ENCODE assay signal across 7 mouse cellular contexts in the genomic region with DNA sequence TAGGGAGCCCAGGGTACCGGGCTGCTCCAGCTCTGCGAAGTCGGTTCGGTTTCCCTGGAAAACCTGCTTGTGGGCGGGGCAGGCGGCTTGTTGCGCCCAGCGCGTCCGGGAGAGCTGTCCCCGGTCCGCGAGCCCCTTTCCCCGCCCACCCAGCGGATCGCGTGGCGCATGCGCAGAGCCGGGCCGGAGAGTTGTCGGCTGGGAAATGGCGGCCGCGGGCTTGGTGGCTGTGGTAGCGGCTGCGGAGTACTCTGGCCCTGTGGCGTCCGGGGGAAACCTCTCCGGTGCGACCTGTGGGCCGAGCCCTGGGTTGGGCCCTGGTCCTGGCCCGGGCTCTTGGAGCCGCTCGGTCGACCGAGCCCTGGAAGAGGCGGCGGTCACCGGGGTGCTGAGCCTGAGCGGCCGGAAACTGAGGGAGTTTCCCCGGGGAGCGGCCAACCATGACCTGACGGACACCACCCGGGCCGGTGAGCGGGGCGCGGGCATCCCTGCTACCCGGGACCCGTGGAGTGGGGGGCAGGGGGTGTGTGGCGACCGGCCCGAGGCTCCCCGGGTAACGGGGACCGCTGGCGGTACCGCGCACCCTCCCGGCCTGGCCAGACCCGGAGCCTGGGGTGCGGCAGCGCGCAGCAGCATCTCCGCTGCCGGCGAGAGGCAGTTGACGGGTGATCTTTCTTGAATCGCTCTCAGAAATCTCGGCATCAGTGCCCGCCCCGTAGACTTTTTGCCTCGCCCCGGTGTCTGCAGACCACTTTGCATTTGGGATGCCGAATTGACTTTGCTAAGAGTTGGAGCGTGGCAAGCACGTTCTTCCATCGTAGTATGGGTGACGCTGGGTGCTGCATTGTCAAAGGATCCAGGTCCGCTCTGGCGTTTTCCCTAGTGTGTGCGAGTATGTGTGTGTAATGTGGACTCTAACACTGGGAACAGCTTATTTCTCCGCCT. TPM values are rescaled to one million over a fixed set of nuclear protein-coding genes. Genes with fewer than 3 reads are reported as not detected.
DNase-seq lines count a peak whose midpoint lies in the region; ATAC-seq lines count a peak whose summit lies in the region.

TSS of gene Lrch3 (plus strand) at position 164 of the 945 bp plus-strand sequence.

- no peaks in the 10 kb centered on the region for H3K4me1 ChIP-seq in intestine, embryonic 15.5 days (replicated peaks)
- H3K4me1 ChIP-seq in midbrain, embryonic 10.5 days = peaks cover 18% of the 10 kb centered on the region

- no peaks in the 10 kb centered on the region for H3K9me3 ChIP-seq in intestine, embryonic 15.5 days
- no peaks in the 10 kb centered on the region for H3K9me3 ChIP-seq in midbrain, embryonic 10.5 days (replicated peaks)

- no peaks in the 10 kb centered on the region for H3K27me3 ChIP-seq in intestine, embryonic 15.5 days (replicated peaks)
- H3K27me3 ChIP-seq in midbrain, embryonic 10.5 days (ENCODE audit: low read depth, poor library complexity, severe bottlenecking) = no peaks in the 10 kb centered on the region

- WGBS in intestine, embryonic 15.5 days = under 1% methylated on average over 78 of the region's 85 CpGs
- under 1% methylated on average over 85 of the region's 85 CpGs for WGBS in midbrain, embryonic 10.5 days

- peak; percentile 97 for DNase-seq in adrenal gland, adult 18-20 months (ENCODE audit: low spot score in 2 of 2)
- peak; percentile 95 for DNase-seq in embryo, embryonic 11 days
- DNase-seq in gastrocnemius, postnatal 36 days = peak; percentile 95 to 96
- DNase-seq in left cerebral cortex, postnatal 25 days (ENCODE audit: low spot score in 2 of 2) = peak; percentile 91 to 92
- DNase-seq in midbrain, embryonic 10.5 days (ENCODE audit: low spot score) = peak; percentile 97
- peak; percentile 96 for DNase-seq in right cerebral cortex, postnatal 4 days

- peak within 1 kb of the TSS; percentile 89 for H3K4me3 ChIP-seq in intestine, embryonic 15.5 days (replicated peaks)
- H3K4me3 ChIP-seq in midbrain, embryonic 10.5 days = peak within 1 kb of the TSS; percentile 99

- H3K27ac ChIP-seq in intestine, embryonic 15.5 days = peak within 1 kb of the TSS; percentile 89
- H3K27ac ChIP-seq in midbrain, embryonic 10.5 days (replicated peaks) = peak within 1 kb of the TSS; percentile 99

- intact Hi-C loops in gastrocnemius, postnatal 36 days (cut with DNase I) = loop anchor here (5.0 kb wide), 1 partner anchor 43 kb away; no protein-coding TSS in a partner anchor
- intact Hi-C loops in left cerebral cortex, postnatal 25 days (cut with DNase I) = loop anchor here (5.0 kb wide), 1 partner anchor 73 kb away; no protein-coding TSS in a partner anchor

- H3K9ac ChIP-seq in intestine, embryonic 15.5 days = peak within 1 kb of the TSS; percentile 89

- H3K36me3 ChIP-seq in intestine, embryonic 15.5 days = no peaks in the 10 kb centered on the region
- peaks cover 5% of the 10 kb centered on the region for H3K36me3 ChIP-seq in midbrain, embryonic 10.5 days

- H3K4me2 ChIP-seq in intestine, embryonic 15.5 days (replicated peaks) = peak within 1 kb of the TSS; percentile 65

- peak; percentile 95 for ATAC-seq in intestine, embryonic 15.5 days

RNA-seq across cellular contexts. Expression of gene Lrch3, which starts in this region (rescaled TPM):
- 10 to 100 TPM; 27.9 to 33.1 TPM for total RNA-seq in adrenal gland, adult 18-20 months (2021)
- 10 to 100 TPM; 13.2 to 14.6 TPM for total RNA-seq in gastrocnemius, postnatal 36 days (2021)
- polyA plus RNA-seq in intestine, embryonic 15.5 days (2015; fragmentation: Nextera tagmentation; extraction: Ambion mirVana) = 14.6 and 15.3 TPM in 2 replicates
- 10 to 100 TPM; 31.5 to 36.0 TPM for total RNA-seq in left cerebral cortex, postnatal 25 days (2021)
- 32.1 and 40.3 TPM in 2 replicates for polyA plus RNA-seq in midbrain, embryonic 10.5 days (2016; fragmentation: Nextera tagmentation; extraction: Ambion mirVana)

Comparison
In these comparisons a context has a peak if more than half of its experiments do, and no peak if none do; other contexts are left out.
1. Peak in every context shown above with its lines: DNase-seq, ATAC-seq, H3K4me3 ChIP-seq and H3K27ac ChIP-seq.